Mouse (Mus musculus) heart, postnatal 0 days (tissue): Measurements from ENCODE around the gene Kcnd3. TPM values are rescaled to one million over a fixed set of nuclear protein-coding genes. Genes with fewer than 3 reads are reported as not detected.

ENCODE experiments used
- ATAC-seq: fragments of 200-750 bp; cut with Nextera tagmentation; 2 replicates; pipeline ENCODE4 v1.8.0; 2017; ENCODE audit warnings: low read depth, moderate number of reproducible peaks, moderate library complexity; ENCODE audit not compliant: insufficient read depth
- DNase-seq: peaks from one replicate; pipeline ENCODE4 v3.0.0-alpha.2; 2016; ENCODE audit warnings: low spot score
- H3K27ac ChIP-seq: fragments of 300-500 bp; sonication (generic); 2 replicates; pipeline ENCODE4 v1.5.1; 2014; ENCODE audit warnings: low read depth, mild to moderate bottlenecking
- H3K27me3 ChIP-seq: fragments of 300-500 bp; sonication (generic); 2 replicates; pipeline ENCODE4 v1.6.1; 2014; ENCODE audit warnings: low read length, mixed read lengths; ENCODE audit not compliant: control insufficient read depth, insufficient read depth
- H3K36me3 ChIP-seq: fragments of 300-500 bp; sonication (generic); replicated peaks from 2 replicates; pipeline ENCODE4 v1.6.1; 2014; ENCODE audit warnings: low read length, mixed read lengths; ENCODE audit not compliant: control insufficient read depth, insufficient read depth
- H3K4me1 ChIP-seq: fragments of 300-500 bp; sonication (generic); 2 replicates; pipeline ENCODE4 v1.6.1; 2014; ENCODE audit warnings: antibody characterized with exemption; ENCODE audit not compliant: control insufficient read depth, insufficient read depth
- H3K4me2 ChIP-seq: fragments of 300-500 bp; sonication (generic); 2 replicates; pipeline ENCODE4 v1.6.1; 2014; ENCODE audit warnings: low read depth, mild to moderate bottlenecking, low read length, moderate library complexity
- H3K4me3 ChIP-seq: fragments of 300-500 bp; sonication (generic); 2 replicates; pipeline ENCODE4 v1.5.1; 2014; ENCODE audit warnings: low read depth, low read length
- H3K9ac ChIP-seq: fragments of 300-500 bp; sonication (generic); replicated peaks from 2 replicates; pipeline ENCODE4 v1.6.1; 2014; ENCODE audit warnings: low read depth, low read length, mixed read lengths
- H3K9me3 ChIP-seq: fragments of 300-500 bp; sonication (generic); replicated peaks from 2 replicates; pipeline ENCODE4 v1.6.1; 2016; ENCODE audit warnings: low read length; ENCODE audit not compliant: control insufficient read depth
- CTCF ChIP-seq: IDR thresholded peaks from 2 replicates; pipeline ENCODE4 v1.5.1; 2016; ENCODE audit warnings: antibody characterized with exemption, control low read depth, low read depth
- EP300 ChIP-seq: IDR thresholded peaks from 2 replicates; pipeline ENCODE4 v1.6.1; 2016; ENCODE audit warnings: antibody characterized with exemption, low read depth
- WGBS: fragments of 180-500 bp; shearing (Covaris S2); extraction: QIAGEN DNeasy Blood & Tissue Kit; methylation state at CpG from one replicate; pipeline ENCODE4 v1.1.7; 2014; 5-methylcytosine and 5-hydroxymethylcytosine counted together
- polyA plus RNA-seq: library from polyadenylated mRNA; unstranded; fragments of >200 nt; fragmentation: Nextera tagmentation; extraction: Ambion mirVana; gene quantifications from 2 replicates; pipeline ENCODE4 v1.2.1, GENCODE M21; 2015
- total RNA-seq: library from RNA; depleted of rRNA; stranded (reverse); fragments of >200 nt; gene quantifications from 2 replicates; pipeline ENCODE4 v1.2.3, GENCODE M21; 2014; ENCODE audit warnings: low replicate concordance

Kcnd3 gene
- total and polyA plus RNA-seq, 2 experiments from 2014 or later, result 0.27 to 2.4 TPM

GRCm38 (mm10) chr3:105542741-105543140 is 90.6 kb downstream of the Kcnd3 start:
- ATAC-seq (no peak), DNase-seq (no peak)
- no peaks in the 10 kb centered on the region for H3K9me3 ChIP-seq
- H3K4me2 ChIP-seq, result no peak overlapping the region
- peaks cover 13% of the 10 kb centered on the region; the same call in 1 of the 2 replicates for H3K4me1 ChIP-seq
- TF ChIP-seq EP300 (no peak), CTCF (no peak)
- H3K27me3 ChIP-seq, result no peaks in the 10 kb centered on the region
- WGBS, result 73% methylated on average over 4 of the region's 4 CpGs
- H3K9ac ChIP-seq, result no peak overlapping the region
- no peak overlapping the region for H3K27ac ChIP-seq
- H3K4me3 ChIP-seq, result no peak overlapping the region
- H3K36me3 ChIP-seq, result no peaks in the 10 kb centered on the region

DNA sequence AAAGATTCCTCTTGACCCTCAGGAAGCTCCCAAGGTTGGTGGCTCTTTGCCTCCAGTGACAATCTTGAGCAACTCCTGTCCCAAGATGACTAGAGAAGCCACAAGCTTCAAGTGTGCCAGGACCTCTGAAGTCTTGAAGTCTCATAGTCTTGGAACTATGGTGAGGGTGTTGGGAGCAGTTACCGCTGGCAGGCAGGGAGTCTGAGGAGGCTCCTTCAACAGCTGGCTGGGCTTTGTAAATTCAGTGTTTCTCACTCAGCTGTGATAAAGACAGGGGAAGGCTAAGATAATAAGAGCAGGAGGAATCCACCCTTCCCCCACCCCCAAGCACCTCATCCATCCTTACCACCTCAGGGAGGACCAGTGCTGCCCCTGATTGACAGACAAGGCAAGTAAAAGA is 92.0 kb downstream of the Kcnd3 start:
- peaks cover 8% of the 10 kb centered on the region for H3K4me1 ChIP-seq
- ATAC-seq, result no peak
- DNase-seq, result no peak
- no peak overlapping the region for H3K4me2 ChIP-seq
- H3K27me3 ChIP-seq, result no peaks in the 10 kb centered on the region
- no peak overlapping the region for H3K27ac ChIP-seq
- no peak for TF ChIP-seq EP300
- no peak overlapping the region for H3K9ac ChIP-seq
- 68% methylated on average over 1 of the region's 1 CpGs for WGBS
- no peak overlapping the region for H3K4me3 ChIP-seq
- no peaks in the 10 kb centered on the region for H3K9me3 ChIP-seq
- no peaks in the 10 kb centered on the region for H3K36me3 ChIP-seq

DNA sequence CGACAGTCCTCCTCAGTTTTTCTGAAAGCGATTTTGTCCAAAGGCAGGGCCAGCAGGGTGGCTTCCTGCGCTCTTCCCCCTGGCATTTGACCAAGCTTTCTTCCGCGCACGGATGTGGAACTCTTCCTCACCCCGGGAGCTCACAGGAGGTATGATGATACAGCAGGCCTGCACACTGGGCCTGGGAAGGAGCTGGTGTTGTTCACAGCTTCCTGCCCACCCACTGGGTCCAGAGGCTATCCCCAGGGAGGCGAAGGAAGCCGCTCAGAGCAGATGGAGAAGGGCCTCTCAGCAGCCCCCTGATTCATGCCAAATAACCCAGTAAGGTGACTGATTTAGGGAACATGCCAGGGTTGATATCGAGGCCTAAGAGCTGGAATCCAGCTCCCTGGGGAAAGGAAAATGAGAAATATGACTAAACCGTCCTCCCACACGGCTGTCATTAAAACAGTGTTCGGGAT is 94.5 kb downstream of the Kcnd3 start:
- Histone ChIP-seq H3K4me3 (no peak overlapping the region), H3K27me3 (no peaks in the 10 kb centered on the region), H3K4me1 (peaks cover 3% of the 10 kb centered on the region; the same call in 1 of the 2 replicates), H3K36me3 (no peaks in the 10 kb centered on the region), H3K9ac (no peak overlapping the region), H3K4me2 (no peak overlapping the region), H3K27ac (no peak overlapping the region), H3K9me3 (no peaks in the 10 kb centered on the region)
- TF ChIP-seq EP300 (no peak), CTCF (no peak)
- DNase-seq, result no peak
- WGBS, result 42% methylated on average over 13 of the region's 13 CpGs
- no peak; the same call in 1 of the 2 replicates for ATAC-seq

- peaks cover 3% of the 10 kb centered on the region; the same call in 1 of the 2 replicates for H3K4me1 ChIP-seq
- DNase-seq, result no peak
- ATAC-seq, result peak; percentile 53; the same call in 1 of the 2 replicates
- no peaks in the 10 kb centered on the region for H3K27me3 ChIP-seq
- H3K36me3 ChIP-seq, result no peaks in the 10 kb centered on the region
- no peak overlapping the region for H3K4me2 ChIP-seq
- H3K9ac ChIP-seq, result no peak overlapping the region
- H3K9me3 ChIP-seq, result no peaks in the 10 kb centered on the region
- WGBS, result 45% methylated on average over 11 of the region's 11 CpGs
- no peak overlapping the region for H3K27ac ChIP-seq
- H3K4me3 ChIP-seq, result no peak overlapping the region
- no peak for TF ChIP-seq EP300
- TF ChIP-seq CTCF, result no peak
These were observed 96.1 kb downstream of the Kcnd3 start for GRCm38 (mm10) chr3:105548074-105548771.

GRCm38 (mm10) chr3:105559456-105559855 is 107.3 kb downstream of the Kcnd3 start:
- no peak overlapping the region for H3K4me2 ChIP-seq
- ATAC-seq (no peak), DNase-seq (no peak)
- H3K9ac ChIP-seq, result no peak overlapping the region
- 0 out of 2 replicates have a peak, but pooled peaks cover 4% of the 10 kb centered on the region for H3K4me1 ChIP-seq
- H3K9me3 ChIP-seq, result no peaks in the 10 kb centered on the region
- H3K27ac ChIP-seq, result no peak overlapping the region
- no peak overlapping the region for H3K4me3 ChIP-seq
- H3K27me3 ChIP-seq, result no peaks in the 10 kb centered on the region
- H3K36me3 ChIP-seq, result no peaks in the 10 kb centered on the region
- TF ChIP-seq EP300, result no peak
- TF ChIP-seq CTCF, result no peak
- 19% methylated on average over 2 of the region's 2 CpGs for WGBS

GRCm38 (mm10) chr3:105566973-105567372 is 114.8 kb downstream of the Kcnd3 start:
- Histone ChIP-seq H3K27ac (no peak overlapping the region), H3K4me1 (no peaks in the 10 kb centered on the region), H3K4me3 (no peak overlapping the region), H3K36me3 (no peaks in the 10 kb centered on the region), H3K9me3 (no peaks in the 10 kb centered on the region), H3K9ac (no peak overlapping the region), H3K4me2 (no peak overlapping the region), H3K27me3 (no peaks in the 10 kb centered on the region)
- ATAC-seq, result no peak
- DNase-seq, result no peak
- 78% methylated on average over 8 of the region's 8 CpGs for WGBS
- no peak for TF ChIP-seq CTCF
- no peak for TF ChIP-seq EP300
